Mouse (Mus musculus) neural tube, embryonic 13.5 days (tissue): Measurements from ENCODE around the gene Vamp8. TPM values are rescaled to one million over a fixed set of nuclear protein-coding genes. Genes with fewer than 3 reads are reported as not detected.

Experiments
- ATAC-seq: fragments of 200-750 bp; cut with Nextera tagmentation; 2 replicates; pipeline ENCODE4 v1.8.0; 2017; ENCODE audit warnings: low read depth, mild to moderate bottlenecking, moderate TSS enrichment, moderate library complexity
- H3K27ac ChIP-seq: fragments of 300-500 bp; sonication (generic); replicated peaks from 2 replicates; pipeline ENCODE4 v1.5.1; 2015; ENCODE audit warnings: moderate library complexity, mild to moderate bottlenecking, inconsistent platforms
- H3K27me3 ChIP-seq: fragments of 300-500 bp; sonication (generic); 2 replicates; pipeline ENCODE4 v1.6.1; 2015; ENCODE audit warnings: mild to moderate bottlenecking, inconsistent platforms
- H3K36me3 ChIP-seq: fragments of 300-500 bp; sonication (generic); 2 replicates; pipeline ENCODE4 v1.6.1; 2015; ENCODE audit warnings: mild to moderate bottlenecking, inconsistent platforms
- H3K4me1 ChIP-seq: fragments of 300-500 bp; sonication (generic); replicated peaks from 2 replicates; pipeline ENCODE4 v1.6.1; 2015; ENCODE audit warnings: inconsistent platforms
- H3K4me2 ChIP-seq: fragments of 300-500 bp; sonication (generic); 2 replicates; pipeline ENCODE4 v1.6.1; 2015; ENCODE audit warnings: inconsistent platforms, mild to moderate bottlenecking, moderate library complexity
- H3K4me3 ChIP-seq: fragments of 300-500 bp; sonication (generic); 2 replicates; pipeline ENCODE4 v1.5.1; 2015; ENCODE audit warnings: mild to moderate bottlenecking, inconsistent platforms
- H3K9ac ChIP-seq: fragments of 300-500 bp; sonication (generic); 2 replicates; pipeline ENCODE4 v1.6.1; 2015; ENCODE audit warnings: moderate library complexity, mild to moderate bottlenecking, inconsistent platforms
- H3K9me3 ChIP-seq: fragments of 300-500 bp; sonication (generic); 2 replicates; pipeline ENCODE4 v1.6.1; 2016; ENCODE audit warnings: inconsistent platforms
- WGBS: fragments of 180-500 bp; shearing (Covaris S2); methylation state at CpG from one replicate; pipeline ENCODE4 v1.1.7; 2015; 5-methylcytosine and 5-hydroxymethylcytosine counted together
- polyA plus RNA-seq: library from polyadenylated mRNA; unstranded; fragments of >200 nt; fragmentation: Nextera tagmentation; extraction: Ambion mirVana; gene quantifications from 2 replicates; pipeline ENCODE4 v1.2.1, GENCODE M21; 2015

The Vamp8 gene
- polyA plus RNA-seq, 1 experiment from 2014 or later, result 28.9 TPM

DNA sequence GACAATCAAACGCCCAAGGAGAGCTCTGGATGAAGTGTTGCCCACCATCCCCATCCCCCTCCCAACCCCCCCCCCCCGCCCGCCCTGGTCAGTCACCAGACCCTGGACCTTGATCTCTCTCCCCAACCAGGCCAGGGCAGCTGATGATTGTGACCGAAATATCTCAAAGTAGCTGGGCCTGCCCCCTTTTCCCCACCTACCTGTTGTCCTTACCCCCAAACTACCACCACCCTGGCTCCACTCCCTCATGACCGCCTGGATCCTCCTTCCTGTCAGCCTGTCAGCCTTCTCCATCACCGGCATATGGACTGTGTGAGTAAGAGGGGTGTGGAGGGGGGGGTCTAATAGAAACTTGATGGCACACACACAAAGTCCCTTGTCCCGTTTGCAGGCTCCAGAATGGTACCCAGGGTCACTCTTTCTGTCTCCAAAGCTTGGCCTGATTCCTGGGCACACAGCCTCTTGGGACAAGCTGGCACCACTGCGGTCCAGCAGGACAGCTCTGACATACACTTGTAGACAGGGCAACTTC lies 34.4 kb downstream of the Vamp8 start:
- H3K4me2 ChIP-seq, result peak overlapping the region; percentile 93
- H3K9me3 ChIP-seq, result no peaks in the 10 kb centered on the region
- H3K4me3 ChIP-seq, result peak overlapping the region; percentile 65
- H3K9ac ChIP-seq, result peak overlapping the region; percentile 83
- WGBS, result 30% methylated on average over 8 of the region's 8 CpGs
- no peaks in the 10 kb centered on the region for H3K27me3 ChIP-seq
- 0 out of 2 replicates have a peak overlapping the region, but pooled peaks have one; percentile 61 for H3K27ac ChIP-seq
- peaks cover 37% of the 10 kb centered on the region for H3K4me1 ChIP-seq
- peaks cover 39% of the 10 kb centered on the region for H3K36me3 ChIP-seq
- peak; percentile 12 for ATAC-seq

DNA sequence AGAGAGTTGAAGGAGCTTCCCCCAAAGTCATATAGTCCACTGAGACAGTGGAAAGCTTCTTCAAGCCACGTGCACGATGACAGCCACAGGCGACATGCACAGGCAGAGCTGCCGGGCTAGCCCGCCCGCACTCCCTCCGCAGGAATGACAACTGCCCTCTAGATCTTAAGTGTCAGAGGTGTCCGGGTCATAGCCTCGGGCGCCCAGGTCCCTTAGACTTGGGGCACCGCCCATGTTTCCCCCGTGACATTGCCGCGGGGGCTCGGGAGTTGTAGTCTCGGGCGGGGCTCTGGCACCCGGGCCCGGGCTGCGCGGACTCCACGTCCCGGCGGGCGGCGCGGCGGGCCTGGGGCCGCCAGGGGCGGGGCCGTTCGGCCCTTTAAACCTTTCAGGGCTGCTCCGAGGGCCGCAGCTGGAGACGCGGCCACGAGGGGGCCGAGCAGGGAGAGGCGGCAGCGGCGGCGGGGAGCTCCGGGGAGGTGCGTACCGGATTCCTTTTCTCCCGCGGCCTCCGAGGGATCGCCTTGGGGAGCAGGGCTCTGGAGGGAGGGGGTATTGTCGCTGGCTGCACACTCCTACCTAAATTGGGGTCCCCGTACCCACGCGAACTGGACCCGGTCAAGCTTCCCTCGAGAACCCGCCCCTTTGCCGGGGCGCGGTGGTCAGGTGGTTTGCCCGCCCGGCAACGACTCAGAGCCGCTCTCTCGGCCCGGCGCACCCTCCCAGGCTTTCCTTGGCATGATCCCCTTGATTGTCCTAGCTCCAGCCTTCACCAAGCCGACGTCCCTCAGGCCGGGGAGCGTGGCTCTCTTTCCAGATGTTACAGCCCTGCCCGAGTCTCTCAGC lies 35.2 kb downstream of the Vamp8 start, which contains the start of gene Tmem150a:
Gene Tmem150a (plus strand): TSS at position 382 of the 846 bp plus-strand sequence.
- H3K9me3 ChIP-seq, result no peaks in the 10 kb centered on the region
- H3K27me3 ChIP-seq, result no peaks in the 10 kb centered on the region
- H3K4me2 ChIP-seq, result peak within 1 kb of the TSS; percentile 93
- WGBS, result under 1% methylated on average over 65 of the region's 71 CpGs
- H3K9ac ChIP-seq, result peak within 1 kb of the TSS; percentile 83
- ATAC-seq, result peak; percentile 89
- H3K4me3 ChIP-seq, result peak within 1 kb of the TSS; percentile 65
- peaks cover 29% of the 10 kb centered on the region for H3K4me1 ChIP-seq
- H3K27ac ChIP-seq, result peak within 1 kb of the TSS; percentile 61
- H3K36me3 ChIP-seq, result peaks cover 41% of the 10 kb centered on the region

DNA sequence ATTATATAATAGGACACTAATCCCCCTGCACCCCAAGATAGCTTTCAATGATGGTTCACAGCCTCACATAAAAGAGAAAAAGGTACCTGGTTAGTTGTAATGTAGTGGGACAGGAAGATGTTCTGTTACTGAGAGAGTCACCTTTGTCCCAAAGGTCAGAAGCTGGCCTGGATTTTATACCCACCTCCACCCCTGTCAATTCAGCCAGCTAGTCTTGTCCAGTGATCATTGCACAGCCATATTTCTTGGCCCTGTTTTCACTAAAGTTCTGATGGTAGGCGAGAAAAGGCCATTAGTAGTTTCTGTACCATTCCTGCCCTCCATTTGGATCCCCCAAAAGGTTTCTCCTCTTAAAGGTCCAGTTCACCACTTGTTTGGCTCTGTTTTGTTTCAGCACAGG lies 36.5 kb downstream of the Vamp8 start:
- Histone ChIP-seq H3K36me3 (peaks cover 41% of the 10 kb centered on the region), H3K4me2 (no peak overlapping the region), H3K27me3 (no peaks in the 10 kb centered on the region), H3K9ac (no peak overlapping the region), H3K4me1 (peaks cover 28% of the 10 kb centered on the region), H3K4me3 (no peak overlapping the region), H3K27ac (no peak overlapping the region), H3K9me3 (no peaks in the 10 kb centered on the region)
- ATAC-seq, result no peak
- 80% methylated on average over 1 of the region's 1 CpGs for WGBS

DNA sequence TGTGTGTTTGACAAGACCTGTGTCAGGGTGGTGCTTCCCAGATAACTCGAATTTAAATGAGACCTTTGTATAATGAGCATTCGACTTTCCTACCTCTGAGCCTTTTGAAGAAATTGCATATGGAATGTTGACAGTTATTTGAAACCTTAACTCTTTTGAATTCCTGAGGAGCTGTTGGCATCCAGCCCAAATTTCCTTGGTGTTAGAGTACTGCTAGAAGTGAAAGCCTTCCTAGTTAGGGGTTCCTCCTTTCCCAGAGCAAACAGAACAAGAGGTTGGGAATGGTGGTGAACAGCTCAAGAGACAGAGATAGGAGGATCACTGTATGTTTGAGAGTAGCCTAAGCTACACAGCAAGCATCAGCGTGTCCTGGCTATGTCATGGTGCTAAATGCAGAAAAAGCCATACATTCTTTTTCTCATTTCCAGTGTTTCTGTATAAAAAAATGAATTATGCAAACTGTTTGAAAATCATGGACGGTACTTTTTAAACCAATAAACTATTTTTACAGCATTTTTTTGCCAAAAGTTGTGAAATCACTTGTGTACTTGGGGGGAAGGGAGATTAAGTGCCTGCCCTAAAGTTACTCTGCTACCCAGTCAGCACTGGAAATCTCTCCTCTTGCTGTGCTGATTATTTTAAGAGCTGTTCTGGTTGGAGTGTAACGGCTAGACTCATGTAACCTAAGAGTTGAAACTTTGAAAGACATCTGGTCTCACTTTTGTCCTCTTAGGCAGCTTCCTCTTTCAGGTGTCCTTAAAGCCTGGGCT lies 37.7 kb downstream of the Vamp8 start:
- 81% methylated on average over 5 of the region's 5 CpGs for WGBS
- Histone ChIP-seq H3K27ac (no peak overlapping the region), H3K4me1 (peaks cover 40% of the 10 kb centered on the region), H3K9me3 (no peaks in the 10 kb centered on the region), H3K9ac (no peak overlapping the region), H3K36me3 (peaks cover 33% of the 10 kb centered on the region), H3K4me2 (no peak overlapping the region), H3K4me3 (no peak overlapping the region), H3K27me3 (no peaks in the 10 kb centered on the region)
- no peak for ATAC-seq

DNA sequence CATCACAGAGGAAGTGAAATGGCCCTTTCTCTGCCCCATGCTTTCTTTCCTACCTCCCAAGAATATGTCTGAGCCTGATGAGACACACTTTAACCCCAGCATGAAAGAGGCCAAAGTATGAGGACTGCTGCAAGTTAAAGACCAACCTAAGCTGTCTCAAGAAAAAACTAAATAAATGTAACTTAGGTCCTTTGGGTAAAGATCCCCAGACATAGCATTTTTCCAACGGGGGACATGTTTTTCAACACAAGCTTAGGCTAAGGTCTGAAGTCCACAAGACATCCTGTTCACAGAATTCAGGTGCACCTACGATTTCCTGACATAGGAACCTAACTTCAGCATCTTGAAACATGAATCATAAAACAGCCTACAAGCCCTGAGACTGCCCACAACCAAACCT lies 40.3 kb downstream of the Vamp8 start:
- Histone ChIP-seq H3K9ac (no peak overlapping the region), H3K27ac (no peak overlapping the region), H3K4me2 (no peak overlapping the region), H3K36me3 (peaks cover 28% of the 10 kb centered on the region), H3K4me1 (peaks cover 39% of the 10 kb centered on the region), H3K27me3 (no peaks in the 10 kb centered on the region), H3K9me3 (no peaks in the 10 kb centered on the region), H3K4me3 (no peak overlapping the region)
- WGBS, result 90% methylated on average over 2 of the region's 2 CpGs
- ATAC-seq, result no peak

DNA sequence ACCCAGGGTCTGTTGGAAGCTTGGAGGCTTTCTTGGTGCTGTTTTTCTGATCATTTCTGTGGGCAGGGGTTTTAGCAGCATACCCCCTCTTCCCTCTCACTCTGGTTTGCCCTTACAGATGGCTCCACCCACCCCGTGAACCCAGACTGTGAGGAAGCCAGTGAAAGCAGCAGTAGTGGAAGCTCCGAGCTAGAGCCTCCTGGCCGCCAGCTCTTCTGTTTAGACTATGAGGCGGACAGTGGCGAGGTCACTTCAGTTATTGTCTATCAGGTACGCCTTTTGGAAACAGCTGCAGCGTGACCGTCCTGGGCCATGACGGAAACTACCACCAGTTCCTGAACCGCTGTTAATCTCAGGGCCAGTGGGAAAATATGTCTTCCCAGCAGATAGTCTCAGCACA lies 42.1 kb downstream of the Vamp8 start:
- Histone ChIP-seq H3K9ac (peak overlapping the region; percentile 96), H3K4me1 (peaks cover 41% of the 10 kb centered on the region), H3K27me3 (no peaks in the 10 kb centered on the region), H3K4me3 (peak overlapping the region; percentile 90), H3K4me2 (peak overlapping the region; percentile 96), H3K36me3 (peaks cover 28% of the 10 kb centered on the region), H3K9me3 (no peaks in the 10 kb centered on the region), H3K27ac (no peak overlapping the region)
- ATAC-seq, result no peak
- 81% methylated on average over 10 of the region's 10 CpGs for WGBS

DNA sequence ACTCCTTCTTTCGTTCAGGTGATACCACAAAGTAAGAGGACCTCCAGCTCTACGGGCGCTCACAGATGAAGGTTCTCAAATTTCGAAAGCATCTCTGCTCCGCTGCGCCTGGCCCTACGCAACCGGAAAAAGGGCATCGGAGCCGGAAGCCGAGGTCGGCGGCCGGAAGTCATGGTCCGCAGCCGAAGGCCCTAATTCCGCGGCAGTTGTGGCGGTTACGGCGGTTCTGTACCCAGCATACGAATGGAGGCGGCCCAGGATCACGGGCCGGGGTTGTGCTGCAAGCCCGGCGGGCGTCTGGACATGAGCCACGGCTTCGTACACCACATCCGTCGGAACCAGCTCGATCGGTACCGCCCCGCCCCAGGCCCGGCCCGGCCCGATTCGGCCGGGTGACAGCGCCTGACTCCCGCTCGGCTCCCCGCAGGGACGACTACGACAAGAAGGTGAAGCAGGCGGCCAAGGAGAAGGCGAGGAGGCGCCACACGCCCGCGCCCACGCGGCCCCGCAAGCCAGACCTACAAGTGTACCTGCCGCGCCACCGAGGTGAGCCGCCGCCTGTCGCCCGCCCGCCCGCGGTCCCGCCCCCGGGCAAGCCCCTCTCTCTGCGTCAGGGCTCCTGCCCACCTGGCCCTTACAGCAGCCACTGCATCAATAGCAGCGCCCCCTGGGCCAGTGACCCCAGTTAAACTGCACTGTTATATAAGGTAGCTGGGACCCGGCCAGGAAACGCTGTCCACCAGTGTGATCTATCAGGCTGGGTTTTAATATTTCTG lies 43.1 kb downstream of the Vamp8 start, which contains the start of gene 0610030E20Rik:
Gene 0610030E20Rik (plus strand): TSS at position 152 of the 776 bp plus-strand sequence.
- under 1% methylated on average over 72 of the region's 72 CpGs for WGBS
- Histone ChIP-seq H3K9me3 (no peaks in the 10 kb centered on the region), H3K4me1 (peaks cover 42% of the 10 kb centered on the region), H3K36me3 (peaks cover 28% of the 10 kb centered on the region), H3K27ac (peak within 1 kb of the TSS; percentile 90), H3K9ac (peak within 1 kb of the TSS; percentile 96), H3K4me3 (peak within 1 kb of the TSS; percentile 90), H3K27me3 (no peaks in the 10 kb centered on the region), H3K4me2 (peak within 1 kb of the TSS; percentile 96)
- peak; percentile 74 for ATAC-seq

DNA sequence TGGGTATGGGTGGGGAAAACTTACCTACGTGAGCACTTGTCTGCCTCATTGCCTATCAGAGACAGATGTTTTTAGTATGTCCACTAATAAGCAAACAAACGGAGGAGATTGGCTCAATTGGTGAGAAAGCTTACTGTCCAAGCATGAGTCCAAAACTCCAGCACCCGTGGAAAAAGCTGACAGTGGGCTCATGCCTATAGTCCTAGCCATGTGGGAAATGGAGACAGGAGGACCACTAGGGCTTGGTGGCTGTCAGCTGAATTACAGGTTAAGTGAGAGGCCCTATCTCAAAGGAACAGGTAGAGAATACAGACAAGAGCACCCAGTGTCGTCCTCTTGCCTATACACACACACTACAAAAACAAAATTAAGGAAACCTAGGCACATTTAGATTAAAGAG lies 44.2 kb downstream of the Vamp8 start:
- Histone ChIP-seq H3K27me3 (no peaks in the 10 kb centered on the region), H3K4me1 (peaks cover 42% of the 10 kb centered on the region), H3K9ac (no peak overlapping the region), H3K36me3 (peaks cover 28% of the 10 kb centered on the region), H3K9me3 (no peaks in the 10 kb centered on the region), H3K27ac (no peak overlapping the region), H3K4me3 (peak overlapping the region; percentile 90; the same call in 1 of the 2 replicates), H3K4me2 (no peak overlapping the region)
- ATAC-seq, result no peak
- 88% methylated on average over 4 of the region's 4 CpGs for WGBS

DNA sequence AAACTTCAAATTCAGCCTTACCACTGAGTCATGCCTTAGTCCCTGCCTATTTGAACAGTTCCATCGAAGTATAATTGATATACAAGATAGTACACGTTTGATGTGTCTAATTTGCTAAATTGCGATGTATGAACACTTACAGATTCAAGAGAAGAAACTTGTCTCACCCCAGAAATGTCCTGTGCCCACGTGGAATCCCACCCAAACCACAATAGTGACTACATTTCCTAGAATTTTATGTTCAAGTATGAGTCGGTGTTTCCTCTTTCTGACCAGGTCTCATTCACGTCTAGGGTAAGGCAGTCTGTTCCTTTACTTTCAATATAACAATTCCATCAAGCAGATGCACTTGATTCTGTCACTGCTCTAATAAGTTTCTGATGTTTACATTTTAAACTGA lies 44.9 kb downstream of the Vamp8 start:
- WGBS, result 55% methylated on average over 6 of the region's 6 CpGs
- no peak for ATAC-seq
- peak overlapping the region; percentile 85 for H3K4me3 ChIP-seq
- H3K36me3 ChIP-seq, result peaks cover 22% of the 10 kb centered on the region
- peaks cover 42% of the 10 kb centered on the region for H3K4me1 ChIP-seq
- H3K27me3 ChIP-seq, result no peaks in the 10 kb centered on the region
- no peaks in the 10 kb centered on the region for H3K9me3 ChIP-seq
- peak overlapping the region; percentile 85 for H3K4me2 ChIP-seq
- peak overlapping the region; percentile 85 for H3K9ac ChIP-seq
- no peak overlapping the region for H3K27ac ChIP-seq

DNA sequence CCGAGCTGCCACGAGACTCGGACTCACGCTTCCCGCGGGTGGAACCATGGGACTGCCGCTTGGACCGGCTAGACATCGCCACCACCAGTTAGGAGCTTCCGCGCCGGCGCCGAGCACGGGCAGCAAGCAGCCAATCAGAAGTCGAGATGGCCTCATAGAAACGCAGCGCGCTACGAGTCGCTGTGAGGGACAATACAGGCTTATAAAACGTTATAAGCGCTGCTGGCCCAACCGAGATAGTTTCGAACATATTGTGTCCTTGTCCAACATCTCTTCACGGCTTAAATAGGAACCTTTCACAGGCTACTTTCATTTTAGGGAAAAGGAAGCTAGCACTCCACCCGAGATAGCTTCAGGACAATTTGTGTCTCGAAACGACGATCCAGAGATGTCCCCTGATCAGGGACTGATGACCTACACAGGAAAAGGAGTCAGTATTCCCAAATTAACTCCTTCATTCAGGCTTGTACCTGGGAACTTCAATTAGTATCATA lies 45.4 kb downstream of the Vamp8 start, which contains the start of gene Usp39:
Gene Usp39 (minus strand): TSS at position 111 of the 494 bp plus-strand sequence.
- Histone ChIP-seq H3K4me2 (peak within 1 kb of the TSS; percentile 85), H3K4me1 (peaks cover 42% of the 10 kb centered on the region), H3K4me3 (peak within 1 kb of the TSS; percentile 85), H3K9me3 (no peaks in the 10 kb centered on the region), H3K9ac (peak within 1 kb of the TSS; percentile 85), H3K27me3 (no peaks in the 10 kb centered on the region), H3K27ac (peak within 1 kb of the TSS; percentile 76), H3K36me3 (peaks cover 18% of the 10 kb centered on the region)
- peak; percentile 84 for ATAC-seq
- WGBS, result under 1% methylated on average over 30 of the region's 30 CpGs

DNA sequence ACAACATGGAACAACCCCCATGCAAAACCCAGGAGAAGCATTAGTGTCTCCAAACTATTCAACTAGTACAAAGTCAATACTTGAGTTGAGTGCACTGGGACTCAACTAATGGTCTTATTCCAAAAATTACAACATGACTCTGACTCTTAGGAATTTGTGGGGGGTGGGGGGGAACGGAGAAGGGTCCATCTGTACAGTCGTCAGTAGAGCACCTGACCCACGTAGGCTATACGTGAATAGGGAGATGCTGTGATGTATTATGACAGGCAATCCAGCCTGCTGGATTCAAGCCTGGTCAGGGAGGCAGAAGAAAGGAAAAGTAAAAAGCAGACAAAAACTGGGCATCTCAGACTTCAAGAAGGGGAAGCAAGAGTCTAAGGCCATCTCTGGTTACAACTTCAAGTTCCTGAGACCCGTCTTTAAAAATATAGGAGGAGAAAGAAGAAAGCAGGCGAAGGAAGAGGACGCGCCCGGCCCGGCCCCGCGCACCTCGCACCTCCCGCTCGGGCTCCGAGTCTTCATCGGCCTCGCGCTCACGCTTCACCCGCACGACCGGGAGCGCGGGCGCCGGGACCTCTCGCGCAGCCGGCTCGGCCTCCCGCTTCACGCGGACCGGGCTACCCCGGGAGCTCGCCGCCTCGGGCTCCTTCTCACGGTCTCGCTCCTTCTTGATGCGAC lies 46.0 kb downstream of the Vamp8 start:
- Histone ChIP-seq H3K36me3 (peaks cover 12% of the 10 kb centered on the region), H3K27ac (peak overlapping the region; percentile 74), H3K9me3 (no peaks in the 10 kb centered on the region), H3K9ac (peak overlapping the region; percentile 85), H3K4me1 (peaks cover 42% of the 10 kb centered on the region), H3K4me2 (peak overlapping the region; percentile 85), H3K27me3 (no peaks in the 10 kb centered on the region), H3K4me3 (peak overlapping the region; percentile 85)
- ATAC-seq, result peak; percentile 57
- under 1% methylated on average over 41 of the region's 42 CpGs for WGBS
